Mouse (Mus musculus) forebrain, embryonic 11.5 days (tissue): ENCODE results near the gene Cabcoco1. TPM values are rescaled to one million over a fixed set of nuclear protein-coding genes. Genes with fewer than 3 reads are reported as not detected.

Experiments
- ATAC-seq: fragments of 200-750 bp; cut with Nextera tagmentation; replicated peaks from 2 replicates; pipeline ENCODE4 v1.8.0; 2017; ENCODE audit warnings: moderate TSS enrichment; ENCODE audit not compliant: low FRiP score
- DNase-seq: peaks from one replicate; pipeline ENCODE4 v3.0.0-alpha.2; 2017; ENCODE audit warnings: low spot score
- H3K27ac ChIP-seq: fragments of 300-500 bp; sonication (generic); 2 replicates; pipeline ENCODE4 v1.5.1; 2014; ENCODE audit warnings: low read depth, low read length
- H3K27me3 ChIP-seq: fragments of 300-500 bp; sonication (generic); 2 replicates; pipeline ENCODE4 v1.6.1; 2014; ENCODE audit warnings: mild to moderate bottlenecking, low read length, mixed read lengths; ENCODE audit not compliant: control insufficient read depth, insufficient read depth
- H3K36me3 ChIP-seq: fragments of 300-500 bp; sonication (generic); 2 replicates; pipeline ENCODE4 v1.6.1; 2014; ENCODE audit warnings: mild to moderate bottlenecking, low read length, moderate library complexity, mixed read lengths; ENCODE audit not compliant: control insufficient read depth, insufficient read depth
- H3K4me1 ChIP-seq: fragments of 300-500 bp; sonication (generic); replicated peaks from 2 replicates; pipeline ENCODE4 v1.6.1; 2014; ENCODE audit warnings: low read length, mixed read lengths; ENCODE audit not compliant: control insufficient read depth, insufficient read depth
- H3K4me2 ChIP-seq: fragments of 300-500 bp; sonication (generic); 2 replicates; pipeline ENCODE4 v1.6.1; 2014; ENCODE audit warnings: low read depth, mild to moderate bottlenecking, low read length, moderate library complexity, mixed read lengths; ENCODE audit not compliant: severe bottlenecking
- H3K4me3 ChIP-seq: fragments of 300-500 bp; sonication (generic); 2 replicates; pipeline ENCODE4 v1.5.1; 2014; ENCODE audit warnings: low read depth, low read length
- H3K9ac ChIP-seq: fragments of 300-500 bp; sonication (generic); 2 replicates; pipeline ENCODE4 v1.6.1; 2014; ENCODE audit warnings: low read length
- H3K9me3 ChIP-seq: fragments of 300-500 bp; sonication (generic); 2 replicates; pipeline ENCODE4 v1.6.1; 2016; ENCODE audit warnings: low read length, mixed read lengths; ENCODE audit not compliant: control insufficient read depth
- WGBS: fragments of 180-500 bp; shearing (Covaris S2); extraction: QIAGEN DNeasy Blood & Tissue Kit; methylation state at CpG from one replicate; pipeline ENCODE4 v1.1.7; 2014; 5-methylcytosine and 5-hydroxymethylcytosine counted together
- polyA plus RNA-seq: library from polyadenylated mRNA; unstranded; fragments of >200 nt; fragmentation: Nextera tagmentation; extraction: Ambion mirVana; gene quantifications from 2 replicates; pipeline ENCODE4 v1.2.1, GENCODE M21; 2014

Cabcoco1 gene
- polyA plus RNA-seq, 1 experiment from 2014 or later, result not detected

GRCm38 (mm10) chr10:68491557-68491956 is 50.1 kb downstream of the Cabcoco1 start:
- Histone ChIP-seq H3K4me3 (no peak overlapping the region), H3K9me3 (no peaks in the 10 kb centered on the region), H3K9ac (no peak overlapping the region), H3K36me3 (no peaks in the 10 kb centered on the region), H3K27ac (no peak overlapping the region), H3K4me2 (no peak overlapping the region), H3K4me1 (no peaks in the 10 kb centered on the region), H3K27me3 (no peaks in the 10 kb centered on the region)
- DNase-seq (no peak), ATAC-seq (no peak)
- WGBS, result 88% methylated on average over 11 of the region's 11 CpGs

DNA sequence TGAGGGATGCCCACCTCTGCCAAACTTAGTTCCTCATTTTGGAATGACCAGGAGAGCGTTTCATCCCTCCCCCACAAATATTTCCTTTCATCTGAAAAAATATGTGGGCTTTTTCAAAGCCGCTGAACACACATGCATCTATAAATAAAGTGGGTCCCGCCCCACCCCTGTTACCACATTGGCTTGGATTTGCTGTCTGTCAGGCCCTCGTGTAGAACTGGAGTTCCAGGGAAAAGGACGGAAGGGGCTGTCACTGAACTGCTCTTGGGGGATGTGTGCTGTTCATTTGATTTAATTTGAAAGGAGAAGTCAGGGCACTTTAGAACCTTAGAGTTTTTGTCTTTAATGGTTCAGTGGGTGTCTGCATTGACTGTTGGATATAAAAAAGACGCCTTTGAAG is 50.9 kb downstream of the Cabcoco1 start:
- ATAC-seq (no peak), DNase-seq (no peak)
- Histone ChIP-seq H3K27me3 (no peaks in the 10 kb centered on the region), H3K9ac (no peak overlapping the region), H3K4me3 (no peak overlapping the region), H3K9me3 (no peaks in the 10 kb centered on the region), H3K27ac (no peak overlapping the region), H3K36me3 (no peaks in the 10 kb centered on the region), H3K4me1 (no peaks in the 10 kb centered on the region), H3K4me2 (no peak overlapping the region)
- WGBS, result 70% methylated on average over 6 of the region's 6 CpGs

DNA sequence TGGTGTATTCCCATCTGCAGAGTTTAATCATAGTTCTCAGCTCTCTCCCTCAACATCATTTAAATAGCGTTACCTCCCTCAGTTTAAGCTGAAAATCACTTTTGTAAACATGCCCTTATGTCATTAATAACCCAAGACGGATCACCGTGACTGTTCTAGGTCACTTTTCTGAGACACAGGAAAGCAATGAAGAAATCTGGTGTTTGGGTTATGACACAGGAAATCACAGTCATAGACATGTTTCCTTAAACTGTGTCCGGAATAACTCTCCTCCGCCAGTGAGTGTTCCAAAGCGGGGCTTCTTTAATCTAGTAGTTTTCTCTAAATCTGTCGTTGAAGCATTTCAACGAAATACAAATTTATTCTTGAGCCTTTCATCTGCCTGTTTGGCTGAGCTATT is 68.9 kb downstream of the Cabcoco1 start:
- no peaks in the 10 kb centered on the region for H3K27me3 ChIP-seq
- no peak overlapping the region for H3K27ac ChIP-seq
- H3K9ac ChIP-seq, result no peak overlapping the region
- WGBS, result 88% methylated on average over 8 of the region's 8 CpGs
- no peaks in the 10 kb centered on the region for H3K36me3 ChIP-seq
- no peak overlapping the region for H3K4me2 ChIP-seq
- DNase-seq, result no peak
- H3K9me3 ChIP-seq, result no peaks in the 10 kb centered on the region
- H3K4me3 ChIP-seq, result no peak overlapping the region
- no peaks in the 10 kb centered on the region for H3K4me1 ChIP-seq
- no peak for ATAC-seq

GRCm38 (mm10) chr10:68465737-68466327 is 75.9 kb downstream of the Cabcoco1 start:
- Histone ChIP-seq H3K27ac (no peak overlapping the region), H3K4me2 (no peak overlapping the region), H3K36me3 (no peaks in the 10 kb centered on the region), H3K9me3 (no peaks in the 10 kb centered on the region), H3K4me1 (no peaks in the 10 kb centered on the region), H3K27me3 (no peaks in the 10 kb centered on the region), H3K9ac (no peak overlapping the region), H3K4me3 (no peak overlapping the region)
- ATAC-seq (no peak), DNase-seq (no peak)
- 94% methylated on average over 4 of the region's 4 CpGs for WGBS

DNA sequence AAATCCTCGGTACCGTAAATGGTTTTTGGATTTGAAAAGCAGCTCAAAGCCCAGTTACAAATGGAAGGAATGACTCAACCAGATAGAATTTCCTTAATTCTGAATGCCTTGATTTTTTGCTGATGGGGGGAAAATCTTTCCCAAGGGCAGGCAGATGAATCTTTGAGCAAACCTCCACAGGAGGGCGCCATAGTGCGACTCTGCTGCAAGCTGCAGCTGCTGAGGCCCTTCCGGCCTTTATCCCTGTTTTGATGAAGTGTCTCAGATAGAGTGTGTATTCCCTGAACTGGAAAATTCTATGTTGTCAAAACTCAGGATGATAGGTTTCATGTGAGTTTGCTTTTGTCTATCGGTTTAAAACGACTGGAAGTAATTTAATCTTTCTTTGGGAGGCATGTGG is 76.8 kb downstream of the Cabcoco1 start:
- no peak overlapping the region for H3K4me2 ChIP-seq

GRCm38 (mm10) chr10:68459784-68460183 is 81.9 kb downstream of the Cabcoco1 start:
- ATAC-seq, result no peak
- 86% methylated on average over 11 of the region's 11 CpGs for WGBS

More for the DNA sequence above, 76.8 kb downstream of the Cabcoco1 start:
- Histone ChIP-seq H3K27me3 (no peaks in the 10 kb centered on the region), H3K9ac (no peak overlapping the region), H3K27ac (no peak overlapping the region), H3K4me3 (no peak overlapping the region), H3K4me1 (no peaks in the 10 kb centered on the region), H3K36me3 (no peaks in the 10 kb centered on the region), H3K9me3 (no peaks in the 10 kb centered on the region)
- DNase-seq (peak; percentile 80), ATAC-seq (no peak)
- WGBS, result 34% methylated on average over 7 of the region's 7 CpGs

DNA sequence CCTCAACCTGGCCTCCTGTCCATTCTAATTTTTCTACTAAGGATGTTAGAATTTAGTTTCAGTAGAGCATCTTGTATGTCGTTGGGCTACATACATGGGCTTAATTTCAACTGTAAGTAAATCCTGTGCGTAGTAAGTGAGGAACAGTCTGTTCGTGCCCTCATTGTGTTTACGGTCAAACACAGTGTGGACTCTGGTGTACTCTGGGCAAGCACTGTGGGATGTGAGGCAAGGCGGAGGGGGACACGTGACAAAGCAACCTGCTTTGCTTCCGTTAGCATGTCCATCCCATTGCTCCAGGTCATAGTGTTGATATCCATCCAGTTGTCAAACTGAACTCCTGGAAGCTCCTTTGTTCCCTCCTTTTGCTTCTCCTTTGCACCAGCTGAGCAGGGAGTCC is 84.7 kb downstream of the Cabcoco1 start:
- Histone ChIP-seq H3K4me3 (no peak overlapping the region), H3K36me3 (no peaks in the 10 kb centered on the region)

More at GRCm38 (mm10) chr10:68459784-68460183, 81.9 kb downstream of the Cabcoco1 start:
- Histone ChIP-seq H3K4me1 (no peaks in the 10 kb centered on the region), H3K27me3 (no peaks in the 10 kb centered on the region), H3K4me3 (no peak overlapping the region), H3K9ac (no peak overlapping the region), H3K9me3 (no peaks in the 10 kb centered on the region), H3K4me2 (no peak overlapping the region), H3K27ac (no peak overlapping the region), H3K36me3 (no peaks in the 10 kb centered on the region)
- DNase-seq, result no peak

DNA sequence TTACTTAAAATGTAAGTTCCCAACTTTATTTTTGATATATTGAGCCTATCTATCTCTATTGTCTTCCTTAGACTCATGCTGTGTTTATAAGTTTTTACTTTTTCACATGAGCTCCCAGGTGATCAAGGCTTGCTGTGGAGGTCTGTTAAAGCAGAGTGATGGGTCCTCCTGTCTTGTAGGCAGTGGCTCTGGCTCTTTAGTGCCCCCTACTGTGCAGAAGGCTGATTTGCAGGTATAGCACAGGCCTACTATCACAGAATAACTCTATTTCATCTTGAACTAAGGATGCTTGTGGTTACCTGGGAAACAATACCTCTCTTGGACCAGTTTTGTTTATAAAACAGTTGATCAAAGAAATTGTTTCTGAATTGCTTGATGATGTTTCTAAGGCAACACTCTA is 87.2 kb downstream of the Cabcoco1 start:
- ATAC-seq (no peak), DNase-seq (no peak)
- Histone ChIP-seq H3K9me3 (no peaks in the 10 kb centered on the region), H3K27ac (no peak overlapping the region), H3K4me1 (no peaks in the 10 kb centered on the region), H3K4me2 (no peak overlapping the region), H3K9ac (no peak overlapping the region), H3K27me3 (no peaks in the 10 kb centered on the region), H3K4me3 (no peak overlapping the region), H3K36me3 (no peaks in the 10 kb centered on the region)

More for the DNA sequence above, 84.7 kb downstream of the Cabcoco1 start:
- ATAC-seq (no peak), DNase-seq (no peak)
- no peak overlapping the region for H3K9ac ChIP-seq
- H3K9me3 ChIP-seq, result no peaks in the 10 kb centered on the region
- no peaks in the 10 kb centered on the region for H3K4me1 ChIP-seq
- 93% methylated on average over 7 of the region's 7 CpGs for WGBS
- H3K4me2 ChIP-seq, result no peak overlapping the region
- H3K27me3 ChIP-seq, result no peaks in the 10 kb centered on the region
- no peak overlapping the region for H3K27ac ChIP-seq

DNA sequence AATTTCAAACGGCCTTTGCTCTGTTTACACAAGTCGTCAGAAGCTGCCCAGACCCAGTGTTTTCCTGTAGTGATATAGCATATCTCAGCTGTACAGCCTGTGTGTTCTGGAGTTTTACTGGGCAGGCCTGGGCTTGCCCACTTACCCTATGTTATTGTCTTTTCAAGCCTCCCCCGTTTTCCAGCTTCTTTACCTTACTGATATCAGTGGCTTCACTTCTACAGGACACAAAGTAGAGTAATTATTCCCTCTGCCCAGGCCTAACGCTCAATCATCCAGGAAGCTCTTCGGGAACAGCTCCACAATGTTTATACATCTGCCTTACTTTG is 94.9 kb downstream of the Cabcoco1 start:
- H3K27ac ChIP-seq, result no peak overlapping the region
- no peak overlapping the region for H3K4me2 ChIP-seq
- ATAC-seq (no peak), DNase-seq (no peak)
- H3K9me3 ChIP-seq, result no peaks in the 10 kb centered on the region
- H3K4me3 ChIP-seq, result no peak overlapping the region
- H3K4me1 ChIP-seq, result peaks cover 2% of the 10 kb centered on the region; the same call in 1 of the 2 replicates
- H3K36me3 ChIP-seq, result no peaks in the 10 kb centered on the region
- no peaks in the 10 kb centered on the region for H3K27me3 ChIP-seq
- H3K9ac ChIP-seq, result no peak overlapping the region
- 70% methylated on average over 5 of the region's 5 CpGs for WGBS
